Mouse (Mus musculus) CH12.LX (cell line): Measurements from ENCODE around the gene AI854703. TPM values are rescaled to one million over a fixed set of nuclear protein-coding genes. Genes with fewer than 3 reads are reported as not detected.

Experiments
- DNase-seq: peaks from one replicate; pipeline ENCODE4 v3.0.0-alpha.2; 2013; ENCODE audit errors: extremely low read depth
- H3K27ac ChIP-seq: 2 replicates; pipeline ENCODE4 v1.5.1; 2012; ENCODE audit warnings: low read depth, mild to moderate bottlenecking, control low read depth, moderate library complexity; ENCODE audit not compliant: insufficient read depth
- H3K27me3 ChIP-seq: replicated peaks from 2 replicates; pipeline ENCODE3; 2012; ENCODE audit warnings: inconsistent platforms
- H3K36me3 ChIP-seq, 2 experiments: replicated peaks in 1 of 2; 2 replicates each; pipeline versions ENCODE3 to v1.6.1; 2012; ENCODE audit warnings: inconsistent platforms in 1 of 2, low read length in 1 of 2, mild to moderate bottlenecking in 1 of 2, mixed read lengths in 1 of 2, moderate library complexity in 1 of 2; ENCODE audit not compliant: control insufficient read depth in 1 of 2, insufficient read depth in 1 of 2
- H3K4me1 ChIP-seq, 2 experiments: 2 replicates each; pipeline ENCODE4 v1.6.1; 2012; ENCODE audit warnings: inconsistent platforms in 1 of 2, moderate library complexity in 1 of 2; ENCODE audit not compliant: insufficient read depth in 2 of 2, control insufficient read depth in 1 of 2
- H3K4me2 ChIP-seq: 2 replicates; pipeline ENCODE4 v1.6.1; 2012; ENCODE audit warnings: low read depth, mild to moderate bottlenecking, control low read depth; ENCODE audit not compliant: poor library complexity, insufficient read depth, severe bottlenecking
- H3K4me3 ChIP-seq, 3 experiments: fragments of 150-350 bp in 1 of 3; sonication (generic) in 1 of 3; replicated peaks in 1 of 3; 2 replicates each; pipeline versions ENCODE3 to v1.5.1; 2011 to 2012; ENCODE audit warnings: low read depth in 2 of 3, low read length in 2 of 3, mild to moderate bottlenecking in 2 of 3, moderate library complexity in 2 of 3, control low read depth in 1 of 3, improper control_type of control experiment in 1 of 3, inconsistent platforms in 1 of 3, mixed read lengths in 1 of 3; ENCODE audit not compliant: poor library complexity in 1 of 3
- H3K79me2 ChIP-seq: replicated peaks from 2 replicates; pipeline ENCODE4 v1.6.1; 2012; ENCODE audit warnings: mild to moderate bottlenecking, moderate library complexity; ENCODE audit not compliant: control insufficient read depth, poor library complexity, insufficient read depth, severe bottlenecking; ENCODE audit errors: extremely low read depth
- H3K9ac ChIP-seq: 2 replicates; pipeline ENCODE4 v1.6.1; 2012; ENCODE audit warnings: low read depth, mild to moderate bottlenecking, control low read depth, moderate library complexity; ENCODE audit not compliant: insufficient read depth
- H3K9me3 ChIP-seq: replicated peaks from 2 replicates; pipeline ENCODE3; 2012; ENCODE audit warnings: low read length, inconsistent platforms, mixed read lengths
- CHD1 ChIP-seq: IDR thresholded peaks from 2 replicates; pipeline ENCODE4 v1.6.1; 2012; ENCODE audit warnings: low read depth, low read length, improper control_type of control experiment, inconsistent platforms
- CTCF ChIP-seq, 2 experiments: IDR thresholded peaks in 1 of 2; conservative IDR thresholded peaks in 1 of 2; 2 replicates each; pipeline ENCODE4 v1.5.1; 2011 to 2012; ENCODE audit warnings: low read depth in 2 of 2, low read length in 2 of 2, improper control_type of control experiment in 1 of 2, inconsistent platforms in 1 of 2, mild to moderate bottlenecking in 1 of 2, moderate library complexity in 1 of 2
- ETS1 ChIP-seq: conservative IDR thresholded peaks from 2 replicates; pipeline ENCODE4 v1.6.1; 2012; ENCODE audit warnings: low read depth, mild to moderate bottlenecking, inconsistent platforms, low read length, improper control_type of control experiment, moderate library complexity
- GABPA ChIP-seq: IDR thresholded peaks from 2 replicates; pipeline ENCODE4 v1.6.1; 2012; ENCODE audit warnings: low read depth, low read length, improper control_type of control experiment, inconsistent platforms; ENCODE audit not compliant: insufficient replicate concordance
- HCFC1 ChIP-seq: IDR thresholded peaks from 2 replicates; pipeline ENCODE4 v1.6.1; 2012; ENCODE audit warnings: low read depth, mild to moderate bottlenecking, inconsistent platforms, low read length, improper control_type of control experiment
- JUN ChIP-seq: IDR thresholded peaks from 2 replicates; pipeline ENCODE4 v1.6.1; 2011; ENCODE audit warnings: low read depth, mild to moderate bottlenecking, low read length, improper control_type of control experiment, moderate library complexity; ENCODE audit not compliant: insufficient read depth
- KAT2A ChIP-seq: IDR thresholded peaks from 2 replicates; pipeline ENCODE4 v1.6.1; 2012; ENCODE audit warnings: low read length, improper control_type of control experiment, inconsistent platforms; ENCODE audit not compliant: insufficient replicate concordance
- MAFK ChIP-seq: IDR thresholded peaks from 2 replicates; pipeline ENCODE4 v1.6.1; 2011; ENCODE audit warnings: low read length, improper control_type of control experiment; ENCODE audit not compliant: insufficient replicate concordance
- RCOR1 ChIP-seq: conservative IDR thresholded peaks from 2 replicates; pipeline ENCODE4 v1.6.1; 2012; ENCODE audit warnings: low read depth, mild to moderate bottlenecking, inconsistent platforms, low read length, improper control_type of control experiment
- UBTF ChIP-seq: IDR thresholded peaks from 2 replicates; pipeline ENCODE4 v1.6.1; 2012; ENCODE audit warnings: low read depth, mild to moderate bottlenecking, inconsistent platforms, low read length, improper control_type of control experiment, moderate library complexity
- ZMIZ1 ChIP-seq: IDR thresholded peaks from 2 replicates; pipeline ENCODE4 v1.6.1; 2012; ENCODE audit warnings: low read depth, mild to moderate bottlenecking, inconsistent platforms, low read length, improper control_type of control experiment
- ZNF384 ChIP-seq: IDR thresholded peaks from 2 replicates; pipeline ENCODE4 v1.6.1; 2012; ENCODE audit warnings: low read depth, low read length, improper control_type of control experiment, inconsistent platforms
- dilution Hi-C: fragments of 300-500 bp; cut with MboI; formaldehyde crosslinking; loops from 2 replicates; pipeline ENCODE4 v1.14.3; 2020; ENCODE audit warnings: low sequenced_read_pairs; ENCODE audit not compliant: extremely low pct_unique_long_range_greater_than_20kb, extremely low pct_ligation_motif_present
- in situ Hi-C: fragments of 300-500 bp; cut with MboI; formaldehyde crosslinking; loops from 3 replicates; pipeline ENCODE4 v1.14.3; 2019; ENCODE audit warnings: low sequenced_read_pairs, low pct_ligation_motif_present, low pct_unique_long_range_greater_than_20kb, mixed read lengths
- polyA plus RNA-seq: library from polyadenylated mRNA; unstranded; fragments of >175 nt; gene quantifications from 2 replicates; pipeline ENCODE4 v1.2.1, GENCODE M21; 2012; ENCODE audit warnings: low read depth; ENCODE audit not compliant: insufficient read length
- total RNA-seq, 2 experiments: library from RNA; depleted of rRNA; stranded (reverse); fragments of 300-350 nt in 1 of 2; fragments of >200 nt in 1 of 2; gene quantifications; 2 replicates each; pipeline ENCODE4 v1.2.3; 2012 to 2014

AI854703 gene
- total and polyA plus RNA-seq, 3 experiments: 2.1 to 5.3 (median 4.8) TPM

- in situ Hi-C loops: loop anchor here (25.0 kb wide), 1 partner anchor 326 kb away; the partner anchor contains the start of gene Doxl2
- Histone ChIP-seq H3K4me1 (peaks cover 0 to 13% of the 10 kb centered on the region in 2 experiments; a peak in 2 of 4 replicates), H3K36me3 (peaks cover 4 to 20% of the 10 kb centered on the region in 2 experiments), H3K79me2 (no peaks in the 10 kb centered on the region)
- DNase-seq: no peak
- TF ChIP-seq ETS1 (no peak), ZMIZ1 (no peak), CTCF (conservative IDR thresholded peaks at IDR 0.05 in 1 of 2, IDR thresholded peaks at IDR 0.05 in 1 of 2; ENCODE audit: low read depth in 2 of 2, low read length in 2 of 2) (no peak), UBTF (no peak), GABPA (no peak), CHD1 (no peak), HCFC1 (no peak), RCOR1 (no peak), ZNF384 (no peak), JUN (no peak), MAFK (no peak), KAT2A (no peak)
- TF ChIP-seq, all 38 proteins: peak for 0
- Histone ChIP-seq H3K4me2 (no peak overlapping the region), H3K9me3 (no peaks in the 10 kb centered on the region), H3K9ac (no peak overlapping the region), H3K27ac (no peak overlapping the region), H3K27me3 (no peaks in the 10 kb centered on the region), H3K4me3 (no peak overlapping the region)
- dilution Hi-C loops: loop anchor here (25.0 kb wide), 1 partner anchor 126 kb away; the partner anchor contains the start of gene Gimap3
These were observed 10.0 kb downstream of the AI854703 start for GRCm38 (mm10) chr6:48636515-48636914.

GRCm38 (mm10) chr6:48637811-48638500, 11.4 kb downstream of the AI854703 start:
- Histone ChIP-seq H3K4me3 (no peak overlapping the region), H3K4me2 (no peak overlapping the region), H3K27me3 (no peaks in the 10 kb centered on the region), H3K9me3 (no peaks in the 10 kb centered on the region), H3K36me3 (peaks cover 0 to 5% of the 10 kb centered on the region in 2 experiments), H3K79me2 (no peaks in the 10 kb centered on the region), H3K4me1 (peaks cover 0 to 16% of the 10 kb centered on the region in 2 experiments; a peak in 2 of 4 replicates)
- in situ Hi-C loops: loop anchor here (25.0 kb wide), 1 partner anchor 324 kb away; the partner anchor contains the start of gene Doxl2
- dilution Hi-C loops: loop anchor here (25.0 kb wide), 1 partner anchor 124 kb away; the partner anchor contains the start of gene Gimap3
- TF ChIP-seq RCOR1: no peak
- TF ChIP-seq, all 38 proteins: peak for 0
- no peak for DNase-seq
- Histone ChIP-seq H3K9ac (no peak overlapping the region), H3K27ac (no peak overlapping the region)
